Mouse (Mus musculus) embryonic fibroblast, embryonic 13.5 days (primary cell): Measurements from ENCODE around the gene Wdr18.

Source experiments
- CTCF ChIP-seq: IDR thresholded peaks from 2 replicates; pipeline ENCODE4 v1.5.1; 2011; ENCODE audit warnings: mild to moderate bottlenecking, control low read depth, low read length, moderate library complexity, borderline replicate concordance; ENCODE audit not compliant: insufficient read depth
- POLR2A ChIP-seq: IDR thresholded peaks from 2 replicates; pipeline ENCODE4 v1.6.1; 2011; ENCODE audit warnings: low read depth, mild to moderate bottlenecking, control low read depth, low read length, moderate library complexity

- TF ChIP-seq CTCF (peak; percentile 70), POLR2A (peak; percentile 25)
Measured at GRCm38 (mm10) chr10:79986963-79987362, 27.0 kb downstream of the Wdr18 start.
